Mouse (Mus musculus): ENCODE measurements around the gene Eif6.

DNA sequence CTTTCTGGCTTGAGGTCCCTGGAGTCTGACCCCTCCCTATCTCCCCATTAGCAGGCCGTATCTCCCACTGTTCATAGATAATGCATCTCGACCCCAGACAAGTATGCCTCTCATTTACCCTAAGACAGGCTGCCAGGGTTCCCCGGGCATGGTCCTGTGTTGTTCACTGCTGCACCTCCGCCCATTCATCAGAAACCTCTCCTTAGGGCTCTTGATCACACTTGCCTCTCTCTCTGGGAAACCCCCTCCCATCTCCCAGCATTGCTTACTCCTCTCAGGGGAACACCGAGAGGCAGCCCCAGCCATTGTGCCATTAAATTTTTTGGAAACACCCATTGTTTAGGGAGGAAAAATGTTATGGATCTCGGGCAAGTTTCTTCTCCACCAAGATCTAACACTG, 48.7 kb downstream of the Eif6 start:
- TF ChIP-seq CTCF (IDR thresholded peaks at IDR 0.05; ENCODE audit: low read depth) (no peak), EP300 (IDR thresholded peaks at IDR 0.05; ENCODE audit: low read depth) (no peak)
